Mouse (Mus musculus) bone marrow, adult 2 months (tissue): ENCODE results near the gene Cdh5.

ENCODE experiments used
- CTCF ChIP-seq: fragments of 200-500 bp; IDR thresholded peaks from 2 replicates; pipeline ENCODE4 v1.5.1; 2011; ENCODE audit warnings: low read length, control low read depth; ENCODE audit not compliant: control insufficient read depth, insufficient read depth
- POLR2A ChIP-seq: fragments of 200-500 bp; IDR thresholded peaks from 2 replicates; pipeline ENCODE4 v1.6.1; 2011; ENCODE audit warnings: low read depth, mild to moderate bottlenecking, control low read depth, low read length, borderline replicate concordance; ENCODE audit not compliant: control insufficient read depth

DNA sequence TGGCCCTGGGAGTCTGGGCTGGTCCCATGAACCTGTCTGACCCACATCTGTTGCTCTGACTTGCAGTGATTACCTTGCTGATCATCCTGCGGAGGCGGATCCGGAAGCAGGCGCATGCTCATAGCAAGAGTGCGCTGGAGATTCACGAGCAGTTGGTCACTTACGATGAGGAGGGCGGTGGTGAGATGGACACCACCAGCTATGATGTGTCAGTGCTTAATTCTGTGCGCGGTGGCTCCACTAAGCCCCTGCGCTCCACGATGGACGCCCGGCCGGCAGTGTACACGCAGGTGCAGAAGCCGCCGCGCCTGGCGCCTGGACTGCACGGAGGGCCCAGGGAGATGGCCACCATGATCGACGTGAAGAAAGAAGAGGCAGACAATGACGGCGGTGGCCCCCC is 41.0 kb downstream of the Cdh5 start:
- no peak for TF ChIP-seq POLR2A
- no peak for TF ChIP-seq CTCF
